Mouse (Mus musculus) c-Kit-positive CD71-positive TER-119-positive erythroid progenitor cells, embryonic 14.5 days (primary cell): ENCODE measurements around the gene Prdx3.

Experiments
- DNase-seq: peaks from one replicate; pipeline ENCODE4 v3.0.0-alpha.2; 2013; ENCODE audit warnings: low spot score

Gene Prdx3

DNA sequence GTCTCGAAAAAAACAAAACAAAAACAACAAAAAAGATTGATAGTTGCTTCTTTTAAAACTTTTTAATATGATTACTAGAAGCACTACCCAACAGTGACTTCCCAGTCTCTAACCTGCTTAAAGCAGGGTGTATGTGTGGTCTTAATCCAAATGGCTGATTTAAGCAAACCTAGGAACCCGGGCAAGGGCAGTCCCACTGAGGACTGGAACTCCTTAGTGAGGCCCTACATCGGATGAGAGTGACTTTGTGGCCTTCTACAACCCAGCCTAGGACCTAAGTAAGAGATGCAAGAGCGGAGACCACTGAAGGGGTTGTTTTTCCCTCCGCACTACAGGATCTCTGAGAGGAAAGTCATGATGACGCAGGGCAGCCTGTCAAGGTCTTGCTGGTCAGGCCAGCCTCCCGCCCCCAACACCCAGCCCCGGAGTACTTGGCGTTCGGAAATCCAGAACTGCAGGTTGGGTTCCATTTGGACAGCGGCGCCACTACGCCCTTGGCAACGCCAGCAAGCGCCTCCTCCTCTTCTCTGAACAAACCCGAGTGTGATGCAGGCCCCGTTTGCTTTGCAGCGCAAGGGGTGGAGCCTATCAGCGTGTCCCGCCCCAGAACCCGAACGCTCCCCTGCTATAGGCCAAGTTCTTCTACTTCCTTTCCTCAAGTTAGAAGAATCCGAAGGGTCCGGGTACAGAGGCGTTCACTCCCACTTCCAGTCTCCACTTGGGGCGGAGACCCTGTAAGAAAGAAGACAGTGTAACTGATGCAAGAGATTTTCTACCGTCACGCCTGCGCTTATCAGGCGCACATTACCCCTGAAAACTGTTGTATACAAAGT lies 13.3 kb downstream of the Prdx3 start, which contains the start of gene Sfxn4:
Sfxn4 (minus strand) TSS at position 612 of the 833 bp plus-strand sequence.
- peak; percentile 89 for DNase-seq

- DNase-seq, result no peak
Observed at GRCm38 (mm10) chr19:60845731-60846130, 28.6 kb downstream of the Prdx3 start.

- DNase-seq, result peak; percentile 51
Observed at GRCm38 (mm10) chr19:60843324-60843723, 31.0 kb downstream of the Prdx3 start.

DNA sequence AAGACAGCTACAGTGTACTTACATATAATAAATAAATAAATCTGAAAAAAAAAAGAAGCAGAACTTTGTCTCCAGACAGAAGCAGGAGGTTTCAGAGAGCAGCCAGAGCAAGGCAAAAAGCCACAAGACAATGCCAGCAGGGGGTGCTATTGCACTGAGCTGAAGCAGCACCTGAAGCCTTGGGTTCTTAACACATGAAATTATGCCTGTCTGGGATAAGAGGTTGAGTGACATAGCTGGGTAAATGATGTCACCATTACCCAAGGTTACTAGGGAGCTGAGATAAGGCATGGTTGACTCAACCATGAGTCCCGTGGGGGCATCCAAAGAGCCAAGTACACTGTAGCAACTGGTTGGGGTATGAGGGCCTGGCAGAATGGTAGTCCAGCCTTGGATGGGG lies 36.6 kb downstream of the Prdx3 start:
- DNase-seq, result peak; percentile 84

DNA sequence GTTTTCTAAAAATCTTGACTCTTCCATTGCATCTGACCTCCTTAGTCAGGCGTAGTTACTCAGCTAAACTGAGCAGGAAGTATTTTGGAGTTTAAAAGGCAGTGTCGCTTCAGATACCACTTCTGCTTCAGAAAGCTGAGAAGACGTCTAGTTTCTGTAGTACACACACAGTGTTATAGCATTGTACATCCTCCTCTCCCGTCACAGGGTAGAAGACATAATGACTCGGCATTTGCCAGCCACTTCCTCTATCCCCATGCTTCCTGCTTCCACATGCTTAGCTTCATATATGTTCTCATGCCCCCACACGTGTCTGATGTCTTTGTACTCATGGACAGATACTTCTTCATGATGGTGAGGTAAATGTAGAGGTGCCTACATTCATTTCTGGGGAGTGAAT lies 55.7 kb downstream of the Prdx3 start:
- DNase-seq, result no peak
